Mouse (Mus musculus): ENCODE measurements around the gene Peli2.

The Peli2 gene

GRCm38 (mm10) chr14:48226759-48227158 is 106.1 kb downstream of the Peli2 start:
- DNase-seq, result no peak

- no peak for DNase-seq
These were observed 114.3 kb downstream of the Peli2 start for GRCm38 (mm10) chr14:48234785-48235519.

GRCm38 (mm10) chr14:48241335-48241734 is 120.7 kb downstream of the Peli2 start:
- no peak for DNase-seq

GRCm38 (mm10) chr14:48246236-48246635 is 125.6 kb downstream of the Peli2 start:
- no peak for DNase-seq

- no peak for DNase-seq
These were observed 126.3 kb downstream of the Peli2 start for GRCm38 (mm10) chr14:48246963-48247362.

- no peak for DNase-seq
These were observed 128.8 kb downstream of the Peli2 start for GRCm38 (mm10) chr14:48249459-48249858.

GRCm38 (mm10) chr14:48249909-48250308 is 129.3 kb downstream of the Peli2 start:
- DNase-seq, result no peak

GRCm38 (mm10) chr14:48251381-48251979 is 130.9 kb downstream of the Peli2 start:
- DNase-seq, result no peak

- no peak for DNase-seq
These were observed 132.6 kb downstream of the Peli2 start for GRCm38 (mm10) chr14:48253183-48253582.

GRCm38 (mm10) chr14:48254696-48255095 is 134.1 kb downstream of the Peli2 start:
- DNase-seq, result no peak

GRCm38 (mm10) chr14:48255290-48255689 is 134.7 kb downstream of the Peli2 start:
- DNase-seq, result no peak

- DNase-seq, result no peak
These were observed 137.1 kb downstream of the Peli2 start for GRCm38 (mm10) chr14:48257759-48258158.

GRCm38 (mm10) chr14:48258696-48259366 is 138.2 kb downstream of the Peli2 start:
- DNase-seq, result no peak

GRCm38 (mm10) chr14:48263146-48263545 is 142.5 kb downstream of the Peli2 start:
- DNase-seq, result no peak

- DNase-seq, result no peak
These were observed 146.1 kb downstream of the Peli2 start for GRCm38 (mm10) chr14:48266710-48267109.

- DNase-seq, result no peak
These were observed 157.7 kb downstream of the Peli2 start for GRCm38 (mm10) chr14:48278291-48278690.

GRCm38 (mm10) chr14:48286949-48287348 is 166.3 kb downstream of the Peli2 start:
- no peak for DNase-seq

- DNase-seq, result no peak
These were observed 167.0 kb downstream of the Peli2 start for GRCm38 (mm10) chr14:48287581-48287980.

- no peak for DNase-seq
These were observed 168.0 kb downstream of the Peli2 start for GRCm38 (mm10) chr14:48288600-48288999.

GRCm38 (mm10) chr14:48289602-48290599 is 169.3 kb downstream of the Peli2 start:
- DNase-seq, result no peak

GRCm38 (mm10) chr14:48293498-48293897 is 172.9 kb downstream of the Peli2 start:
- no peak for DNase-seq

GRCm38 (mm10) chr14:48295410-48295809 is 174.8 kb downstream of the Peli2 start:
- no peak for DNase-seq

GRCm38 (mm10) chr14:48295815-48296271 is 175.2 kb downstream of the Peli2 start:
- no peak for DNase-seq
